Mouse (Mus musculus): ENCODE data around the gene Ttc8.
"Not testable (repeated sequence)": the region's sequence is repeated elsewhere in the genome, so short reads cannot be mapped to it uniquely, and the experiment has no call there.

Ttc8 gene

DNA sequence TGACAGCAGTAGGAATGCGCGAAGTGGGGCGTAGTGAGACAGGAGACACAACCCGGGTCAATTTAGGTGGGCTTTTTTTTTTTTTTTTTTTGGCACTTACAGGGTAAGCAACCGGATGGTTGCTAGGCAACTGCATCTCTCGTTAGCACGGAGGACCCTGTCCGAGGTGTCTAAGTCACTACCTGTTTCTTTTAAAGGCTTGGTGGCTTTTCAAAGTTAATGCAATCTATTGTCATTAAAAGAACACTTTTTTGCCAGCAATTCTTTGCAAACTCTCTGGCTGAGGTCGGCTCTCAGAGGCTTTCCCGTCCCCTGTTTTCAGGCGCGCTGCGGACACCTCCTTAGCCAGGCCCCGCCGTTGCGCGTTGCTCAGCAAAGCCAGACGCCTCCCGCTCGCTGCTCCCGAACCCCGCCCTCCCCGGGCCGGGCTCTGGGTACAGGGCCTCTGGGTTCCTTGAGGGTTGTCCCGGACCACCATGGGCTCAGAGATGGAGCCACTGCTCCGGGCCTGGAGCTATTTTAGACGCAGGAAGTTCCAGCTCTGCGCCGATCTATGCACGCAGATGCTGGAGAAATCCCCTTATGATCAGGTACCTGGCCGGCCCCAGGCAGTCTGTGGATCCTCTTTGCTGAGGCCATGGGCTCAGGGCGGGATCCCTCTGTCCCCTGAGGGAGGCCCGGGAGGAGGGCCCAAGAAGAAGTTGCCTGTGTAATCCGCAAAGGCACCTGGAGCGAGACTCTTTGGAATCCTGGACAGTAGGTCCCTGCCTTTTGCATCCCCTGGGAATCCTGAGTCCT is at the start of gene Ttc8:
Gene Ttc8 (plus strand): TSS at position 381 of the 798 bp plus-strand sequence.
- ChIA-PET POLR2A (interaction anchor here in 3 of 4 experiments (0.6 to 2.0 kb wide), 8 partner anchors 10 to 1194 kb away, joined by 3 to 10 read pairs (median 4); partner anchors contain the start of gene Eml5 (in 2 of the 3)), CTCF (interaction anchor here in 1 of 4 experiments (0.6 kb wide), 1 partner anchor 252 kb away, joined by 3 read pairs; no protein-coding TSS in a partner anchor)

DNA sequence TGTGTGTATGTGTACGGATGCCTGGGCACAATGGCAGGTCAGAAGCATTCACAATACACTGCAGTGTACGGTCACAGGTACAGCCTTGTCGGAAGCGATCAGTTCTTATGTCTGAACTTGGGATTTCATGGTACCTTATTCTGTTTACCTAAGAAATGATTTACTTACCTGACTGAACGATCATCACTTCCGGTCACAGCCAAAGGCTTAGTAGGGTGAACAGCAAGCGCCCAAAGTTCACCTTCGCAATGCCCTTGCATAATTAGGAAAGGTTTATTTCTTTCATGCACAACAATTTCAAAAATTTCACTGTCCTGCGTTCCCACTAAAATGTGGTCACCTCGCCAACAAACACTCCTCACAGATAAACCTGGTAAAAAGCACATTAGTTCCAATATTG is 47.5 kb upstream of the Ttc8 start:
- ChIA-PET POLR2A (no interaction called here), CTCF (no interaction called here)

DNA sequence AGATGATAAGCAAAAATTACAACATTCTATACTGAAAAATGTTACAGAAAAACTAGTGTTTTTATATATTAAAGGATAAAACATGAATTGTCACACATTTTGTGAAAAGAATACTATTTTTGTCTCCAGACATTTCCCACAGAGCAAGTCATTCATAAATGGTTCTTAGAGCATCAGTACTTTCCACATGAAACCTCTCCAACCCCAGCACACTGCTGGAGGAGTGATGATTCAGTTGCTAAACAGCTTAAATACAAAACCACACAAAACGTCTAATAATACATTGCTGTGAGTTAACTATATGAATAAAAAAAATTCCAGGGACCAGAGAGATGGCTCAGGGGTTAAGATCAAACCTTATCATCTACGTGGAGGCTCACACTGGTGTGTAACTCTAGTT is 45.2 kb upstream of the Ttc8 start:
- POLR2A ChIA-PET = interaction anchor here in 1 of 4 experiments (1.3 kb wide), 1 partner anchor 99 kb away, joined by 3 read pairs; no protein-coding TSS in a partner anchor
- CTCF ChIA-PET = interaction anchor here in 3 of 4 experiments (1.2 to 2.3 kb wide), 3 partner anchors 9 kb away, joined by 3 to 7 read pairs (median 5); no protein-coding TSS in a partner anchor

DNA sequence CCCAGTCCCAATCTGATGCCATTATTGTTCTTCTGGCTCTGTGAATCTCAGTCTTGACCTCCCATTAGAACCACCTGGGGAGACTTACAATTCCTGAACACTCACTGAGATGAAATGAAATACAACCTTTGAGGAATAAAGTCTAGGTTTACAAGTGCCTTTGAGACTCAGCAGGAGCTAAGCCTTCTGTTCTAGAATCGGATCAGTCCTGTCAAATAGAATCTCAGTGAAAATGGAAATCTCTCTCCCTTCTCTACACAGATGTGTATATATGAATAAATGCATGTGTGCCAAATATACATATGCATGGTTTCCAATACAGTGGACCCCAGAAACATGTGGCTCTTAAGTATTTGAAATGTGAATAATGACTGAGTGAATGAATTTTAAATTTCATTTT is 41.7 kb upstream of the Ttc8 start:
- POLR2A ChIA-PET = no interaction called here
- CTCF ChIA-PET = interaction anchor here in 1 of 4 experiments (0.5 kb wide), 1 partner anchor 14 kb away, joined by 4 read pairs; no protein-coding TSS in a partner anchor

DNA sequence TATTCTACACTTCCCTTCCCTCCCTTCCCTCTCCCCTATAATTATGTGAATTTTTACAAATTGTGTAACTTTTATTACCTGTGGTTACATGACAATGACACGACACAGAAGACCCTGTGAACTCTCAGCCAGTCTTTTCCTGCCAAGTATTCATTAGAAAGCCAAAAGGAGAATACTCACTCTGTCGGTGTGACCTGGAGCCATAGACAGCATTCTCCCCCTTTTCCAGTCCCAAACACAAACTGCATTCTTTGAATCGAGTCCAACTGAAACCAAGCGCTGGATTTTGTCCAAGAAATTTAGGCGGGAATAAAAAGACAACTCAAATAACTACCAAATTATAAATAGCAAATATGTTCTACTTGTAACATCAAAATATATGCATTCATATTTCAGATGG is 38.6 kb upstream of the Ttc8 start:
- POLR2A ChIA-PET = no interaction called here
- CTCF ChIA-PET = no interaction called here

DNA sequence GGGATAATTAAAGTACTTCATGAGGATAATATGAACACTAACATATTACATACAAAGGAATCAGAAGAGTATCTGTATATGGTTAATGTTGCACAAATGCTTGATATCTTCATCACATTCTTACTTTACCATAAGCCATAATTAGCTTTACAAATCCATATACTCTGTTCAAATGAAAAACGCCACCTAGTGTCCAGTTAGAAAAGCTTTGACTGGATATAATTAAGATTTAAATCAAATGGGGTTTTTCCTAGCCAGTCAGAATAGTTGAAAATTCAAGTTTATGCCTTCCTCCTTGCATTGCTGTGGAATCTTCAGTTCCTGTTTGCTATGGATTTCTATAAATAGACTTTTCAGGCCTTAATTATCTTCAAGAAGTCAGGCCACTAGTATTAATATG is 35.9 kb upstream of the Ttc8 start:
- CTCF ChIA-PET = interaction anchor here (0.5 to 2.0 kb wide), 23 partner anchors 9 to 852 kb away, joined by 3 to 12 read pairs (median 4); partner anchors contain the start of gene Eml5 (in 2 of the 4)
- POLR2A ChIA-PET = interaction anchor here in 2 of 4 experiments (1.2 to 2.4 kb wide), 2 partner anchors 11 to 17 kb away, joined by 3 to 7 read pairs; partner anchors contain the start of gene Eml5 (in 1 of the 2)

DNA sequence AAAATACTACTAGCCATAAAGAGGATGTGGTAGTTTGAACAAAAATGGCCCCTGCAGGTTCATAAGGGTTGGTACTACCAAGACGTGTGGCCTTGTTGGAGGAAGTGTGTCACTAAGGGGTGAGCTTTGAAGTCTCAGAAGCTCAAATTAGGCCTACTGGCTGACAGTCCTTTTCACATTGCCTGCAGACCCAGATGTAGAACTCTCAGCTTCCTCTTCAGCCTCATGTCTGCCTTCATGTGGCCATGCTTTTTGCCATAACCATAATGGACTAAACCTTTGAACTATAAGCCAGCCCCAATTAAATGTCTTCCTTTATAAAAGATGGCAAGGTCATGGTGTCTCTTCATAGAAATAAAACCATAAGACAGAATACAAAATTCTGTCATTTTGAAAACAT is 23.6 kb upstream of the Ttc8 start:
- ChIA-PET POLR2A (interaction anchor here in 1 of 4 experiments (1.1 kb wide), 1 partner anchor 9 kb away, joined by 3 read pairs; no protein-coding TSS in a partner anchor), CTCF (interaction anchor here (0.6 to 1.9 kb wide), 5 partner anchors 12 to 1209 kb away, joined by 3 to 5 read pairs (median 4); no protein-coding TSS in a partner anchor)

DNA sequence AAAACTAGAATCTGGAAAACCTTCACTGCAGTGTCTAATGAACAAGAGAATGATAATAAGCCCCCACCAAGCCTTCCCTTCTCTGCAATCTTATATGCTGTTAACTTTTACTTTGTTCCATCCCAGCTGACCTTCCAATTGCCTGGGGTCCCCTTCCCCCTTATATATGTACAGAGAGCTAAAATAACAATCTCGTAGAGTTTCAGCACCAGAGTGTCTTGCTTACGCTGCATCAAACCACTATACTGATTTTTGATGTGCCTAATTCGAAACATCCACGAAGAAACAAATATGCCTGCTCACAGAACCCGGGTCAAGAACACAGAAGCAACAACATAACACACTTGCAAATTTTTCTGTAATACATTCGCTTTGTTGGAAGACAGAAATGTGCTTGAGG is 20.7 kb upstream of the Ttc8 start:
- POLR2A ChIA-PET = interaction anchor here in 2 of 4 experiments (0.6 to 1.6 kb wide), 6 partner anchors 10 to 216 kb away, joined by 3 to 5 read pairs (median 4); partner anchors contain the start of gene Ttc8 (in 1 of the 2)

DNA sequence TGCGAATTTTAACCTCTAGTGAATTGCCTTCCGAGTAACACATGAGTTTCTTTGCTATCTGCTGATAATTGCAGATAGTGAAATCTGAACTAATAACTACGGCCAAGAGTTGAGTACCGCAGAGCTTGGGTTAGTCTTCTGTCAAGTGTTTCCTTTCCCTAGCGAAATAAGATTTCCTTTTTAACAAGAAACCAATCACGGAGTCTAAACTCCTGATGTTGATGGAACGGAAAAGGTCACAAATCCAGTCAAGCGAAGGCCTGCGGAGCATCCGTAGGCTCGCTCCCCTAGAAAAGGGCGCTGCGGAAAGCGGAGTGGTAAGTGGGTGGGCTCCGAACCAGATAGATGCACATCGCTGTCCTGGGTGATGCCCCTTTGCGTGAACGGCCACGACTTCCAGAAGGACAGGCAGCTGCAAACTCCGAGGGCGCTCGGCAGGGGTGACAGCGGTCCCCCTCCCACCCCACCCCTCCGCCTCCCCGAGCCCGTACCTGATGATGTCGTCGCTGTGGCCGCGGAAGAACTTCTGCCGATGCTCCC is 20.0 kb upstream of the Ttc8 start:
- ChIA-PET POLR2A (interaction anchor here in 2 of 4 experiments (0.7 to 2.0 kb wide), 16 partner anchors 8 to 165 kb away, joined by 3 to 12 read pairs (median 4); partner anchors contain the start of genes Ttc8 (in 2 of the 2) and Ptpn21 (in 1 of the 2)), CTCF (interaction anchor here in 1 of 4 experiments (1.2 kb wide), 1 partner anchor 16 kb away, joined by 4 read pairs; no protein-coding TSS in a partner anchor)

More for the DNA sequence above, 20.7 kb upstream of the Ttc8 start:
- CTCF ChIA-PET = no interaction called here

DNA sequence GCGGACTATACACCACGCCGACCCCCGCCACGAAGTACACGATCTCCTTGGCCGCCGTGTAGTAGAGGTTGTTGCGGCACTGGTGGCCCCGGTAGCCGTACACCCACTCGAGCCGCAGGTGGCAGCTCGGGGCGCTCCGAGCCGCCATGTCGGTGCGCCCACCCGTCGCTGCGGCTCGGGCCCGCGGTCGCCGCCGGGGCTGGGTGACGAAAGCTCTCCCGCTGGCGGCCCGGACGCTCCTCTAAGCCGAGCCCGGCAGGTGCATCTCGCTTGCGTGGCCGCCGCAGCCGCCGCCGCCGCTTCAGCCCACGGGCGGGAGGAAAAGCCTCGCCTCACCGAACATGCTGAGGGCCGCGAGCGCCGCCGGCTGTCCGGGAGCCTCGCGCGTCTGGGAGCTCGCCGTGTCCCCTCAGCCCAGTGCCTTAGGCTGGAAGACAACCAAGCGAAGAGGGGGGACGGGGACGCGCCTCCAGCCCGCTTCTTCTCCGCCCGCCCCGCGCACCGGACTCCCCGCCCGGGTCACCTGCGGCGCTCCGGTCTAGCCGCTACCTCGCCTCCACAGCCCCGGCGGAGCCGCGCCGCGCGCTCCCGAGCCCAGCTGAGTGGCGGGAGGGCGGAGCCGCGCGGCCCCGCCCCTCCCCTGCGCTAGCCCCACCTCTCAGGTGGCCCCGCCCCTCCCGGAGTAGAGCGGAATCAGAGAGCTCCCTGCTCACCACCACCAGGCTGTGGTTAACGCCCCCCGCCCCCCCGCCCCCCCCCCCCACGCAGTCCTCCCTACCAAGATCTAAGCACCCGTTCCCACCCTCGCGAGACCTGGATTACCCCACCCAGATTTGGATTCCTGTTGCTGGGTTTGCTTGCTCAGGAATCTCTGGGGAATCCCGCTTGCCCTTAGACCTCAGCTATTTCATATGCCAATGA is 19.2 kb upstream of the Ttc8 start, which contains the start of gene Eml5:
Gene Eml5 (minus strand): TSS at position 604 of the 921 bp plus-strand sequence.
- POLR2A ChIA-PET = interaction anchor here in 3 of 4 experiments (0.6 to 2.0 kb wide), 40 partner anchors 9 to 1298 kb away, joined by 3 to 12 read pairs (median 4); partner anchors contain the start of genes Ttc8 (in 2 of the 3), Calm1 (in 1 of the 3), Galc (in 1 of the 3) and Ptpn21 (in 1 of the 3)
- CTCF ChIA-PET = interaction anchor here in 3 of 4 experiments (0.6 to 1.2 kb wide), 6 partner anchors 17 to 1197 kb away, joined by 3 to 12 read pairs (median 4); no protein-coding TSS in a partner anchor

DNA sequence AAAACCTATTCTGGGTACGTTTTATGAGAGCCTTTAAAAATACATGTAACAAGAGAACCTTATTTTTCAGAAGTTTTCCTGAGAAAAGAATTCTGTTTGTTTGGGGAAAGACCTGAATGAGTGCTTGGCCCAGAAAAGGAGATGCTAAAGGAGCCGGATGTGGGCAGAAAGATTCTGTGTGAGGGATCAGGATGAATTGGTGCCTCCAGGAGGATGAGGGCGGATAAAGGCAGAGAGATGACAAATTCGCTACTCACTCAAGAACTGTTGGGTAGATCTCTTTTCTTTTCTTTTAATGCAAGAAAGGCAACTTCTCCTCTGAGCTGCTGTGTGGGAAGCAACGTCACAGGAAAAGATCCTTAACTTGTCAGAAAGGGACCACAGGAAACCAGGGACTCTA is 14.9 kb upstream of the Ttc8 start:
- ChIA-PET CTCF (interaction anchor here in 2 of 4 experiments (0.6 to 1.5 kb wide), 2 partner anchors 22 to 296 kb away, joined by 3 to 4 read pairs; no protein-coding TSS in a partner anchor), POLR2A (no interaction called here)

DNA sequence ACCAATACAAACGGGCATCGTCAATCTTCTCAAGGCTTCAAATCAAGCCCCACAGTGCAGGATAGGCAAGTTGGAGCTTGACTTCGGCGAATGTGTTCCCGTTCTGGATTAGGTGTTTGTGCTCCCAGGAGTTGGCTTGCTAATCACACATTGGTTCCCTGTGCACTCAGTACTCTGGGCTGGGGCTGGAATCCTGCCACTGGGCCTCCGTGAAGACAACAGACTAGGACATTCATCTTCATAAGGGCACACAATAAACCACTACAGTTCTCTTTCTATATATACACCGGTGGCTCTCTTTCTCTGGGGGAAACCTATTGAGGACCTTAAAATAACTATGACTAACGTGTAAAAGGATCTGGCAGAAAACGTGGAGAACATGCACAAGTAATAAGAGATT is 10.3 kb upstream of the Ttc8 start:
- ChIA-PET CTCF (no interaction called here), POLR2A (interaction anchor here in 1 of 4 experiments (1.3 kb wide), 1 partner anchor 9 kb away, joined by 5 read pairs; the partner anchor contains the start of gene Eml5)

DNA sequence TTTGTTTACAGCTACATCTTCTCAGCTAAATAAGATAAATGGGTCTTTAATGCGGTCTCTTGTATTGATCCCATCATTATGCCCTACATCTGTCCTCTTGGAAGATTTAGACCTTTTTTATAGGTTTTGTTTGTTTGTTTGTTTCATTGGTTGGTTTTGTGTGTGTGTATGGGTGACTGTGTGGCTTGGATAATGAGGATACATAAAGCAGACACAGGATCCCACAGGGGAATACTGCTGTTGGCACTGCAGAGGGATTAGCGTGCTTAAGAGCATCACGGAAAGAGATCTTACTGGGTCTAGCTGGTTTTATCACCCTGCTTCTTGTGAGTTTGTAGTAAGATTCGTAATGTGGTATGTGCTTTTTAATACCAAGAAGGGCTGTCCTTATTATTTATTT is 10.8 kb downstream of the Ttc8 start:
- ChIA-PET POLR2A (interaction anchor here in 1 of 4 experiments (0.7 to 2.3 kb wide), 2 partner anchors 10 to 23 kb away, joined by 3 to 6 read pairs; partner anchors contain the start of gene Ttc8), CTCF (no interaction called here)

DNA sequence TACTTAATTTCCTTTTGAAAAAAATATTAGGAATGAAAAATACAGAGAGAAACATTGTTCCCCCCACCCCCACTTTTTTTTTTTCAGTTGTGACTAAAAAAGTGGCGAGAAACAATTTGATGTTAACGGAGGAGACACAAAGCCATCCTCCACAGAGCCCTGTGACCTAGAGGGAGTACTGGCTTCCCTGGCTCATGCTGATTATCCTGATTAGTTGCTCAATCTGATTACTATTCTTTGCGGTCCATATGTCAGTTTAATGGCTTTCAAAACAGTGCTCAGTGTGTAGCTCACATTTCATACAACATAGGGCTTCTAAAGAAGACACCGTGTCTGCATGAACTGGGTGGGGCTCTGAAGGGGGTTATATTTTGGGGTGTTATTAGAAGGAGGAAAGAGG is 12.1 kb downstream of the Ttc8 start:
- ChIA-PET POLR2A (interaction anchor here in 1 of 4 experiments (0.6 to 1.4 kb wide), 2 partner anchors 23 to 32 kb away, joined by 3 read pairs; partner anchors contain the start of gene Eml5), CTCF (interaction anchor here in 1 of 4 experiments (0.7 kb wide), 1 partner anchor 48 kb away, joined by 3 read pairs; no protein-coding TSS in a partner anchor)

DNA sequence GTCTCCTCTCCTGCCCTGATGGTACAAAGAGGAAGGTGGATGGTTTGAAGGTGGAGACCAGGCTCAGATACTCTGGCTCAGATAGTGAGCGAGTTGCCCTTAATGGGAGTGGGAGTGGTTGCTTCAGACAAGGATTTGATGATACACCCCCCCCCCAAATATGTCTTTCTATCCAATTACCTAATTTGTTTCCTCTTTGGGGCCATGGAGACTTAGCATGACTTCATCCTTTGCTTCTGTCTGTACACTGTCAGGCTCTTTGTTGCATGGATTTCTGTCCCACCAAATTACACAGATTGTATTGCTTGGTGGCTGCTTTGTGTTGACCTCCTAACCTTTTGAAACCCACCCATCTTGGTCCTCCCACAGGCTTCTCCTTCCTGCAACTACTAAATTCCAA is 12.5 kb downstream of the Ttc8 start:
- POLR2A ChIA-PET = interaction anchor here in 1 of 4 experiments (1.4 kb wide), 1 partner anchor 32 kb away, joined by 3 read pairs; the partner anchor contains the start of gene Eml5
- CTCF ChIA-PET = no interaction called here

DNA sequence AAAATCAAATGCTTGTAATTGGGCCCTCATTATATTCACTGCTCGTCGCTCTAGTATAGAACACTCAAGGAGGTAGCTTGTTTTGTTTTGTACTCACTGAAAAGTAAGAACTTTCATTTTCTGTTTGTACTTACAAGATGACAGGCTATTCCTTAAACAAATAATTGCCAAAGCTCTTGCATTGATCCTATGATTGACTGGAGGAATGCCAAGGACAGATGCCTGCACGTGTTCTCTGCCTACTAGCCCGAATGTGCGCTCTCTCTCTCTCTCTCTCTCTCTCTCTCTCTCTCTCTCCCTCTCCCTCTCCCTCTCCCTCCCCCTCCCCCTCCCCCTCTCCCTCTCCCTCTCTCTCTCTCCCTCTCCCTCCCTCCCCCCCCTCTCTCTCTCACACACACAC is 30.9 kb downstream of the Ttc8 start:
- CTCF ChIA-PET = interaction anchor here in 1 of 4 experiments (1.0 kb wide), 1 partner anchor 22 kb away, joined by 4 read pairs; no protein-coding TSS in a partner anchor
- POLR2A ChIA-PET = not testable (repeated sequence)

DNA sequence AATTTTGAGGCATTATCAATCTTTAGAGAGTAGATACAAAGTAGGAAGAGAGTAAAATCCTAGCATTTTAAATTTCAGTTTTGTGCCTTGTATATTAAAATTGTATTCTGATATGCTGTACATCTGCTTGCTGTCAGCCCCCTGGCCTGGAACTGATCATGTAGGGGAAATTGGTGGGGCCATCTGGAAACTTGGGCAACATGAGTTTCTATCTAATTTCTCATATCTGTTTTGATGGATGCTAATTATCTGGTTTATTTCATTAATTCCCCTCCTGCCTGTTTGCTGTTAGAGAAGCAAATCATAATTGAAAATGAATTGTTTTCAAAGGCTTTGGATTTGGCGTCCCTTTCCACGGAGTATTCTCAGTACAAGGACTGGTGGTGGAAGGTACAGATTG is 36.6 kb downstream of the Ttc8 start:
- ChIA-PET POLR2A (interaction anchor here in 1 of 4 experiments (0.7 kb wide), 1 partner anchor 961 kb away, joined by 3 read pairs; no protein-coding TSS in a partner anchor), CTCF (no interaction called here)

DNA sequence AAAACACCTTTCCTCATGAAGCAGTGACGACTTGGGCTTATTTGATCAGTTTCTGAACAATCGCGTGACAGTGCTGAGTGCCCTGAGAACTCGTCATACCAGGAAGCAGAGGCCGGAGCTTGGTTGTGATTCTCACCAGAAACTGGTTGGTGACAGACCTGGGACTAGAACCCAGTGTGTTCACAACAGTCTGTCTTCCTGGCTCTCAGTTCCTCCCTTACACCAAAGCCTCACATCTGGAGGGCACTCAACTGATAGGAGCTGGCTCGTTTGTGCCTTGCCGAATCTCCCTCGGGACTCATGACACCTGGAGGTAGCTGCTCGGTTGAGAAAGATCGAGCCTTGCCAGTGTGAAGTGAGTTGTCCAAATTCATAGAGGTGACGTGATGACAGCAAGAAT is 37.1 kb downstream of the Ttc8 start:
- CTCF ChIA-PET = no interaction called here

More for the DNA sequence above, 37.1 kb downstream of the Ttc8 start:
- POLR2A ChIA-PET = interaction anchor here in 2 of 4 experiments (0.7 to 0.9 kb wide), 3 partner anchors 10 to 961 kb away, joined by 3 read pairs; no protein-coding TSS in a partner anchor

Data from embryonic stem cell, embryonic (primary cell).